Mouse (Mus musculus) neural tube, embryonic 13.5 days (tissue): ENCODE measurements at regions not wholly inside any gene's neighbourhood (a gene's known extent, or its start where the extent isn't known, plus 50 kb on each side); places are given as distances from the start of the nearest gene placed in this dataset.

ENCODE experiments used
- ATAC-seq: fragments of 200-750 bp; cut with Nextera tagmentation; 2 replicates; pipeline ENCODE4 v1.8.0; 2017; ENCODE audit warnings: low read depth, mild to moderate bottlenecking, moderate TSS enrichment, moderate library complexity
- H3K27ac ChIP-seq: fragments of 300-500 bp; sonication (generic); replicated peaks from 2 replicates; pipeline ENCODE4 v1.5.1; 2015; ENCODE audit warnings: moderate library complexity, mild to moderate bottlenecking, inconsistent platforms
- H3K27me3 ChIP-seq: fragments of 300-500 bp; sonication (generic); 2 replicates; pipeline ENCODE4 v1.6.1; 2015; ENCODE audit warnings: mild to moderate bottlenecking, inconsistent platforms
- H3K36me3 ChIP-seq: fragments of 300-500 bp; sonication (generic); 2 replicates; pipeline ENCODE4 v1.6.1; 2015; ENCODE audit warnings: mild to moderate bottlenecking, inconsistent platforms
- H3K4me1 ChIP-seq: fragments of 300-500 bp; sonication (generic); replicated peaks from 2 replicates; pipeline ENCODE4 v1.6.1; 2015; ENCODE audit warnings: inconsistent platforms
- H3K4me2 ChIP-seq: fragments of 300-500 bp; sonication (generic); 2 replicates; pipeline ENCODE4 v1.6.1; 2015; ENCODE audit warnings: inconsistent platforms, mild to moderate bottlenecking, moderate library complexity
- H3K4me3 ChIP-seq: fragments of 300-500 bp; sonication (generic); 2 replicates; pipeline ENCODE4 v1.5.1; 2015; ENCODE audit warnings: mild to moderate bottlenecking, inconsistent platforms
- H3K9ac ChIP-seq: fragments of 300-500 bp; sonication (generic); 2 replicates; pipeline ENCODE4 v1.6.1; 2015; ENCODE audit warnings: moderate library complexity, mild to moderate bottlenecking, inconsistent platforms
- H3K9me3 ChIP-seq: fragments of 300-500 bp; sonication (generic); 2 replicates; pipeline ENCODE4 v1.6.1; 2016; ENCODE audit warnings: inconsistent platforms
- WGBS: fragments of 180-500 bp; shearing (Covaris S2); methylation state at CpG from one replicate; pipeline ENCODE4 v1.1.7; 2015; 5-methylcytosine and 5-hydroxymethylcytosine counted together

DNA sequence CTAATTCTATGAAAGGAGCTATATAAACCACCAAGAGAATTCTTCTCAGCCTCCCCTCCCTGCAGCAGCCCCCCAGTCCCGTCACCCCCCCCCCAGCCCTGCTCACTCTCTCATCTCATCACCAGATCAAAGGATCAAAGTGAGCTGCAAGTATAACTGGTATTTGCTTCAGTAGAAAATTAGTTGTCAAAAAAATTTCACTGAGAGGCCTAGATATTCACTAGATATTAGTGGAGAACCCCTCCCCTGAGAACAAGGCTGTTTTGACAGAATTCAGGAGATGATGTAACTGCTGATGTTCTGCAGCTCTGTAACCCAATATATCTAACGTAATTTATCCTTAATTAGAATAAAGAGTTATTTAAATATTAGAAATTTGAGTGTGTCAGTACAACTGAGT, 124.2 kb upstream of the Slitrk2 start:
- Histone ChIP-seq H3K36me3 (no peaks in the 10 kb centered on the region), H3K27ac (no peak overlapping the region), H3K9me3 (no peaks in the 10 kb centered on the region), H3K4me2 (no peak overlapping the region), H3K4me1 (0 out of 2 replicates have a peak, but pooled peaks cover 2% of the 10 kb centered on the region), H3K9ac (no peak overlapping the region), H3K4me3 (no peak overlapping the region), H3K27me3 (no peaks in the 10 kb centered on the region)
- WGBS = 63% methylated on average over 2 of the region's 2 CpGs
- ATAC-seq = no peak

DNA sequence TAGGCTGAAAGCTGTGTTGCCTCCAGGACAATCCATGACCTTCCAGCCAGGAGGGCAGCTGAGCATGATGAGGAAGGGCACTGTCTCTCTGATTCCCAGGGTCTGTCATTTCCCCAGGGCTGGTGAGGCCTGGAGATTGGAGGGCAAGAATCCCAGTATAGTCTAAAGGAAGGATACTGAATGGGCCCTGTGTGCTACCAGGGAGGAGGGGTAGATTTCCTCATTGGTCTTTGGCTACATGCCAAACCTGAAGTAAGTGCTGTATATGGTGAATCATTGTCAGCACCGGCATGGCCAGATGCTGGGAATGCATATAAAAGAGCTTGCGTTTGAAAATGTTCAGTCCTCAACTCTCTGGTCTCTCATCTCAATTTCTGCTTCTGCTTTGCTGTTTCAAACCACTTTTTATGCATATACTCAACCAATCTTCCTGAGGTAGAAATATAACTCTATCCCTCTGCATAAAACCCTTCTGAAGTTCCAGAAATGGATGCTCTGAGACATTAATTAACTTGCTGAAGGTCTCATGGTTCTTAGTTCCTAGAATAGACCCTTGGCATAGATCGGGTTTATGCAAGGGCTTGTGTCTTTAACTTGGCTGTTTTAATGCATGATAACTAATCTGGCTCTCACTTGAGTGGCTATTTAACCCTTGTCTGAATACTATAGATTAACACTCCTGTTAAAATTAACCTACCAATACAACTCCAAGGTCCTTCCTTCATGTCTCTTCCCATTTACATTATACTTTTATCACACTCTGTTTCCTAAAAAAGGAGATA, 122.1 kb upstream of the Slitrk2 start:
- no peaks in the 10 kb centered on the region for H3K9me3 ChIP-seq
- ATAC-seq = peak; percentile 69
- H3K4me3 ChIP-seq = no peak overlapping the region
- H3K9ac ChIP-seq = no peak overlapping the region
- H3K36me3 ChIP-seq = no peaks in the 10 kb centered on the region
- no peak overlapping the region for H3K27ac ChIP-seq
- H3K4me2 ChIP-seq = no peak overlapping the region
- 59% methylated on average over 3 of the region's 3 CpGs for WGBS
- H3K4me1 ChIP-seq = 0 out of 2 replicates have a peak, but pooled peaks cover 2% of the 10 kb centered on the region
- H3K27me3 ChIP-seq = no peaks in the 10 kb centered on the region

DNA sequence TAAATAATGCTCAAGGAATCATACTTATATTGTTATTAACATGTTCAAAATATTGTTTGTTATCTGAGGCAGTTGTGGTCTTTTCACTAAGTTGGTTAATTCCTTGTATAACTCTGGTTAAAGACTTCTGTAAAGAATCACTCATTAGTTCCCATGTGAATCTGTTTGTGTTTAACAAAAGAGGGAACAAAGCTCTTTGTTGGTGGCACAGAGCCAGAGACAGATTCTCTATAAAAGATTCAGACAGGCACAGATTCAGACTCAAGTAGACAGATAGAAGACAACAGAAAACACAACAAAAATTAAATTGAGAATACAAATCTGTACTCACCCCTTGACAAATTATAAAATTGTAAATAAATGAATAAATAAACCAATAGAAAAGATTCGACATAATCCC, 120.2 kb upstream of the Slitrk2 start:
- no peak overlapping the region for H3K4me2 ChIP-seq
- no peak for ATAC-seq
- no peak overlapping the region for H3K9ac ChIP-seq
- H3K27ac ChIP-seq = no peak overlapping the region
- 84% methylated on average over 1 of the region's 1 CpGs for WGBS
- H3K27me3 ChIP-seq = no peaks in the 10 kb centered on the region
- no peaks in the 10 kb centered on the region for H3K9me3 ChIP-seq
- H3K4me1 ChIP-seq = 0 out of 2 replicates have a peak, but pooled peaks cover 2% of the 10 kb centered on the region
- no peaks in the 10 kb centered on the region for H3K36me3 ChIP-seq
- no peak overlapping the region for H3K4me3 ChIP-seq

DNA sequence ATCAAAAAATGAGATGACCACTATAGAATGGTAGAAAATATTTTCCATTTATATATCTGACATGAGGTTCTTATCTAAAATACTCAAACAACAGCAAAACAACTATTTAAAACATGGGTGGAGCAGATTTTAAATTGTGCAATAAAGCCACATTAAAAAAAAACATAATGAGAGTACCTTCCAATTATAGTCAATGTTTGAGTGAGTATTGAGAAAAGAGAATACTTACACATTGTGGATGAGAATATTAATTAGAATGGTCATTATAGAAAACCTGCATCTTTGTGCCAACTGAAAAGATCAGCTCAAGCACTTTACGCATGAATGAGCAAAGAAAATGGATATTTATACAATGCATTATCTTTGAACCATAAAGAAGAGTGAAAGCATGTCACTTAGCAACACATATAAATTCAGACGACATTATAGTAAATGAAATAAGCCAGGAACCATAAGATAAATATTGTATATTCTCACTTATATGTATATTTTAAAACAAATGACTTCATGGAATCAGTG, 105.1 kb upstream of the Slitrk2 start:
- H3K36me3 ChIP-seq = no peaks in the 10 kb centered on the region
- H3K27me3 ChIP-seq = no peaks in the 10 kb centered on the region
- H3K27ac ChIP-seq = no peak overlapping the region
- 49% methylated on average over 2 of the region's 2 CpGs for WGBS
- H3K9ac ChIP-seq = no peak overlapping the region
- H3K4me2 ChIP-seq = no peak overlapping the region
- no peaks in the 10 kb centered on the region for H3K4me1 ChIP-seq
- no peak overlapping the region for H3K4me3 ChIP-seq
- H3K9me3 ChIP-seq = no peaks in the 10 kb centered on the region; the same call in 1 of the 2 replicates
- ATAC-seq = no peak

DNA sequence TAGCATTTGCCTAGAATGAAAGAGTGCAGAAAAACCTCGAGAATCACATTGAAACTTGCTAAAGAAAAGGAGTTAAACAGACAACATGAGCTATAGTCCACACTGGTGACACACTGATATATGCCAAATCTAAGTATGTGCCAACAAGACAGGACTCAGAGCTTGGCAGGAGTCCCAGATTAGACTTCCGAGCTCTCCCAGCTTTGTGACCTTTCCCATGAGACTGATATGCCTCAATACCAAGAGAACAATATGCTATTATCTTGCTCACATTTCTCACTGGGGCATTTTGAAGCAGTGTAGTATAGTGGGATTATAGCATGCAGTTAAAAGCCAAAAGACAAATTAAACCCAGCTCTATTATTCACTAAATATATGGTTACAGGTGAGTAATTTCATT, 94.6 kb upstream of the Slitrk2 start:
- Histone ChIP-seq H3K27me3 (no peaks in the 10 kb centered on the region), H3K4me3 (no peak overlapping the region), H3K4me2 (no peak overlapping the region), H3K9me3 (no peaks in the 10 kb centered on the region), H3K9ac (no peak overlapping the region), H3K27ac (no peak overlapping the region), H3K36me3 (no peaks in the 10 kb centered on the region), H3K4me1 (no peaks in the 10 kb centered on the region)
- ATAC-seq = peak; percentile 43; the same call in 1 of the 2 replicates
- 30% methylated on average over 2 of the region's 2 CpGs for WGBS
